Mouse (Mus musculus): ENCODE data around the gene Mum1. TPM values are rescaled to one million over a fixed set of nuclear protein-coding genes. Genes with fewer than 3 reads are reported as not detected.

The Mum1 gene
- total RNA-seq (2021) = 10 to 100 TPM; 43.5 to 45.3 TPM

GRCm38 (mm10) chr10:80226416-80227165 lies at the start of gene Mum1:
Gene Mum1 (plus strand): TSS chr10:80226434.
- peak; percentile 98 to 99 for DNase-seq (ENCODE audit: extremely low spot score in 1 of 2, low spot score in 2 of 2)
- intact Hi-C loops (cut with DNase I) = no loop called here

GRCm38 (mm10) chr10:80177441-80178279 lies 48.6 kb upstream of the Mum1 start:
- DNase-seq (ENCODE audit: extremely low spot score in 1 of 2, low spot score in 2 of 2) = peak in 1 of 2 experiments; percentile 33
- intact Hi-C loops (cut with DNase I) = no loop called here

DNA sequence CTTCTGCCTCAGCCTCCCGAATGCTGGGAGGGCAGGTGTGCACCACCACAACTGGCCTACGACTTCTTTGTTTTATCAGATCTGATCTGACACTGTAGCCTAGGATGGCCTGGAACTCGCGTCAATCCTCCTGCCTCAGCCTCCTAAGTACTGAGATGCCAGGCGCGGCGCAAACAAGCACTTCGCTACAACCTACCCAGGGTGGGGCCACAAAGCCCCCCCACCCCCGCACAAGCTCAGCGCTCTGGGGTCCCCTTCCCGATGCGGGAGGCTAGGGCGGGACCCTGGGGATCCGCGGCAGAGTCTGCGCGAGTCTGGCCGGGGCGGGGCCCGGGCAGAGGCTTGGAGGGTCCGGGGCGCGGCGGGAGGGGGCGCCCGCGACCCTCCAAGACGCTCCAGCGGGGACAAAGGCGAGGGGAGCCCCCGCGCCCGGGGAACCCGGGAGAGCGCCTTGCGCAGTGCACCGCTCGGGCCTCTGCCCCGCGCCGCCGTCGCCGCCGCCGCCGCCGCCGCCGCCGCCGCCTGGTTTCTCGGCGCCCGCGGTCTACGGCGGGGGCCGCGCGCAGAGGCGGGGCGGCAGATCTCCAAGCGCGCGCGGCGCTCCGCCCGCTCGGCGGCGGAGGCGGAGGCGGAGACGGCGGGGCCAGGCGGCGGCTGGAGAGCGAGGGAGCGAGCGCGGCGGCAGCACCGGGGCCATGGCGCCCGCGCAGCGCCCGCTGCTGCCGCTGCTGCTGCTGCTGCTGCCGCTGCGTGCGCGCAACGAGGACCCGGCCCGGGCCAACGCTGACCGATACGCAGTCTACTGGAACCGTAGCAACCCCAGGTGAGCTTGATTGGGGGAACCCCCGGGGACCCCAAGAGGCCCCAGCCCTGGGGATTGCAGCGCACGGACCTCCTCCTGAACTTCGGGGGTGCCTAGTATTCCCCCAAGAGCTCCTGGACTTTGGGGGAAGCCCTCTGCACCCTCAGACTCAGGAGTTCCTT lies 46.9 kb upstream of the Mum1 start, which contains the start of gene Efna2:
Efna2 (plus strand) TSS at position 415 of the 984 bp plus-strand sequence.
- intact Hi-C loops (cut with DNase I) = loop anchor here (1.0 kb wide), 1 partner anchor 66 kb away; no protein-coding TSS in a partner anchor
- peak in 1 of 2 experiments; percentile 65 for DNase-seq (ENCODE audit: extremely low spot score in 1 of 2, low spot score in 2 of 2)

DNA sequence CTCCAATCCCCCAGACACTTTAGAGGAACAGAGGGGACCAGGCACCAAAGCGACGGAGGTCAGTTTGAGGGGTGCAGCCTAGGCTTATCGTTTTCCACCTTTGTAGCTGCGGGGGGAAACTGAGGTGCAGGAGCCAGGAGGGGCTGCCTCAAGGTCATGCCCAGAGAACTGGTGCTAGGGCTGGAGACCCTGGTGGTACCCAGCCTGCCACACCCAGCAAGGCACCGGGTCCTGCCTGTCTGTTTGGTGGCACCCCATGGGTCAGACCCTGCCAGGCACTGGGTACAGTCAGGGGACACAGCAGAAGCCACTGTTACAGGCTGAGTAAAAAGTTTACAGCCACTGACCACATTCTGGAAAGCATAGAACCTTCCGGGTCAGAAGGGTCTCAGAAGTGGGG lies 45.9 kb upstream of the Mum1 start:
- no peak for DNase-seq (ENCODE audit: extremely low spot score in 1 of 2, low spot score in 2 of 2)
- intact Hi-C loops (cut with DNase I) = no loop called here

- intact Hi-C loops (cut with DNase I) = no loop called here
- DNase-seq (ENCODE audit: extremely low spot score in 1 of 2, low spot score in 2 of 2) = no peak
These were observed 45.4 kb upstream of the Mum1 start for GRCm38 (mm10) chr10:80180823-80181222.

GRCm38 (mm10) chr10:80182547-80182946 lies 43.7 kb upstream of the Mum1 start:
- no peak for DNase-seq (ENCODE audit: extremely low spot score in 1 of 2, low spot score in 2 of 2)
- intact Hi-C loops (cut with DNase I) = no loop called here

- intact Hi-C loops (cut with DNase I) = no loop called here
- no peak for DNase-seq (ENCODE audit: extremely low spot score in 1 of 2, low spot score in 2 of 2)
These were observed 39.6 kb upstream of the Mum1 start for GRCm38 (mm10) chr10:80186649-80187048.

GRCm38 (mm10) chr10:80187739-80188138 lies 38.5 kb upstream of the Mum1 start:
- DNase-seq (ENCODE audit: extremely low spot score in 1 of 2, low spot score in 2 of 2) = no peak
- intact Hi-C loops (cut with DNase I) = no loop called here

DNA sequence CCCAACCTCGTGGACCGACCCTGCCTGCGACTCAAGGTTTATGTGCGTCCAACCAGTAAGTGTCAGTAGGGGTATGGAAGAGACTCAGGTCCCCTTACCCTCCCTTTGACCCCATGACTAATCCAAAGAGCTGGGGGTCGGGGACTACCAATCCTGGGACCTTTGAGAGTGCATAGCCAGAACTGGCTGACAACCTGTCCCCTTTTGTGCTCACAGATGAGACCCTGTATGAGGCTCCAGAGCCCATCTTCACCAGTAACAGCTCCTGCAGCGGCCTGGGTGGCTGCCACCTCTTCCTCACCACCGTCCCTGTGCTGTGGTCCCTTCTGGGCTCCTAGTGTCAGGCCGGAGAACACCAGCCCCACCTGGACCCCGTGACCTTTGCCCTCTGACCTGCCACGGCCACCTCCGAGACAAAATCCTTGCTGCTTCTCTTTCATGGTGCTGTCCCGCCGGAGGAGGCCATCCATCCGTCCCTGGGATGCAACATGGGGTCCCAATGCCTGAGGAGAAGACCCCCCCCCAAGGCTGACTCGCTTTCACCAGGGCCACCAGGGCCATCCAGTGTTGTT lies 37.7 kb upstream of the Mum1 start:
- no peak for DNase-seq (ENCODE audit: extremely low spot score in 1 of 2, low spot score in 2 of 2)
- intact Hi-C loops (cut with DNase I) = no loop called here

GRCm38 (mm10) chr10:80189999-80190398 lies 36.2 kb upstream of the Mum1 start:
- no peak for DNase-seq (ENCODE audit: extremely low spot score in 1 of 2, low spot score in 2 of 2)
- intact Hi-C loops (cut with DNase I) = no loop called here

DNA sequence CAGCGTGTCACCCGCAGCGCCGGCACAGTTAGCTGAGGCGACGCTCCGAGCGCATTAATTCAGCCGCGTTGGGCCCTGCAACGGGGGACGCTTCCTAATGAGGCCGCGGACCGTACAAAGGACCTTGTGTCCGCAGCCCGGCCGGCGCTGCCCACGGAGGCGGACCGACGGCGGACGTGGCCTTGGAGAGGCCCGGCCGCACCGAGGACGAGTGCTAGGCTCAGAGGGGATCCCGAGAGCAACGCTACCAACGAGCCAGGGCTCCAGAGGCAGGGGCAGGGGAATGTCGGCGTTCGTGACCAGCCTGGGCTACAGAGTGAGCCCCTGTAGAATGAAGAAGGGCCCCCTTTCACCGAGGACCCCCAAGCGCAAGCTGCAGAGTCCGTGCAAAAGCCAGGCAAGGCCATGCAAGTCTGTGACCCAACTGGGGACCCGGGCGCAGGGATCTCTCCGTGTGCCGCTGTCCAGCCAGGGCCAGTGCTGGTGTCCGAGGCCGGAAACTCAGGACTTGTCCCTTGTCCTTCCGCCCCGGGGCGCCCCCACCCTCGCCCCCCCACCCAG lies 35.7 kb upstream of the Mum1 start:
- peak; percentile 60 to 75 for DNase-seq (ENCODE audit: extremely low spot score in 1 of 2, low spot score in 2 of 2)
- intact Hi-C loops (cut with DNase I) = no loop called here

GRCm38 (mm10) chr10:80193976-80194375 lies 32.3 kb upstream of the Mum1 start:
- intact Hi-C loops (cut with DNase I) = no loop called here
- no peak for DNase-seq (ENCODE audit: extremely low spot score in 1 of 2, low spot score in 2 of 2)

DNA sequence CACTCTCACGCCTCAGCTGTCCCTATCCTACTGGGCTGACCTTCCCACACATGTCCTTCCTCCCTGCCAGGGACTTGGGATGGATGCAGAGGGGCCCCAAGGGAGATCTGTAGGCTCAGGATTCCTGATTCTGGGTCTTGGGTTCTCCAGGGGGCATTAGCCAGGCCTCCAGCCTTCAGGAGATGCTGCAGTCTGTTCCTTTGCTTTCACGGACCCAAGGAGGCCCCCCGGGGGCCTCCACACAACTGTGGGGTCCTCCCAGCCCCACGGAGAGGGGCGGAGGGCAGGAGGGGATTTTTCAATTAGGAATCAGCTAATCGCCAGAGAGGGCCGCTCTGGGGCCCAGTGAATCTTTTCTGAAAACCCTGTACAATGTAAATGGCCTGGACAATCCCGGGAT lies 31.8 kb upstream of the Mum1 start:
- no peak for DNase-seq (ENCODE audit: extremely low spot score in 1 of 2, low spot score in 2 of 2)
- intact Hi-C loops (cut with DNase I) = no loop called here

- intact Hi-C loops (cut with DNase I) = no loop called here
These were observed 30.1 kb upstream of the Mum1 start for GRCm38 (mm10) chr10:80196167-80196566.

DNA sequence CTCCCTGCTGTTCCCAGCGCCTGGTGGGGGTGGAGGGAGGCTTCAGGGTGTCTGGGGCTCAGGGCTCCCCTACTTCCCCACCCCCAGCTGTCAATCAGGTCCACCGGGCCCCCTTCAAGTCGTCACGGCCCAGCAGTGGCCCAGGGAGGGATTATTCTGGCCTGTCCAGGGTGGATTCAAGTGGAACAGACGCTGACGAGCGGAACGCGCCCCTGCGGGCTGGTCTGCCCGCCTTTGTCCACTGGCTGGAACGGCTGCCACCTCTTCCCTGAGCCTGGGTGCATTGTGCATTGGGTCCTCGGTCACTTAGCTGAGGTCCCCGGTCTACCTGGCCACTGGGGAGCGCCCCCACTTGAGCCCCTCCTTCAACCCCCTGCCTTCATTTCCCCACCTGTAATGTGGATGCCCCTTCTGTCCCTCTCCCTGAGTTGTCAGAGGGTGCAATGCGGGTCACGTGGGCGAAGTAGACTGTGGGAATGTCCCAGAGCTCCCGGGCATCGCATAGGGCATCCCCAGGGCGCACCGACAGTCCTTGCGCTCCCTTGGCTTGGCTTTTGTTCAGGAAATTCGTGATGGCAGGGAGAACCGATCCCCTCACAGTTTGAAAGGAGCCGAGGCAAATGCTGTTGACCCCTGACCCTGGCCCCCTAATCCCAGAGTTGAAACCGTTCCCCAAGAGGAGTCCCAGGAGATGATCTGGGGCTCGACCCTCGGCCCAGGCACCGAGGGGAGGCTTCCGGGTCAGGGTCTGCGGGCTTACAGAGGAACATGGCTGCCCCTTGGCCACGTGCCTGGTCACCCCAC lies 29.3 kb upstream of the Mum1 start:
- intact Hi-C loops (cut with DNase I) = no loop called here
- DNase-seq (ENCODE audit: extremely low spot score in 1 of 2, low spot score in 2 of 2) = no peak

More at GRCm38 (mm10) chr10:80196167-80196566, 30.1 kb upstream of the Mum1 start:
- no peak for DNase-seq (ENCODE audit: extremely low spot score in 1 of 2, low spot score in 2 of 2)

GRCm38 (mm10) chr10:80199440-80200008 lies 26.7 kb upstream of the Mum1 start:
- DNase-seq (ENCODE audit: extremely low spot score in 1 of 2, low spot score in 2 of 2) = peak; percentile 63 to 86
- intact Hi-C loops (cut with DNase I) = no loop called here

DNA sequence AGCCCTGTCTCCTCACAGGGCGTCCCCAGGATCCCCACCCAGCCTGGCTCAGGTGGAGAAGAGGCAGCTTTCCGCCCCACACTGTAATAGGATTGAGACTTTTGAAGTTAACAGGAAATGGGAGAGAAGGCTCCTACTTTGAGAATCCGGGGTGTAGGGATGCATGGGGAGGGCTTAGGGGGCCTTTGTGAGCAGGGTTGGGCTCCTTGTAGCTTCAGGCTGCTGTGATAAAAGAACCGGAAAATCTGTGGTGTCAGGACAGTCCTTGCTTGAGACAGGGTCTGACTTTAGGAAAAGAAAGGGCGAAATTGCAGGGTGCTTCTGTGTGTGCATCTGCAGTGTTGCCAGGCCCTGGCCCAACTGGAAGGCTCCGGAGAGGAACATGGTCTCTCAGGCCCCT lies 25.7 kb upstream of the Mum1 start:
- DNase-seq (ENCODE audit: extremely low spot score in 1 of 2, low spot score in 2 of 2) = no peak
- intact Hi-C loops (cut with DNase I) = no loop called here

Measured in left cerebral cortex, postnatal 10 days (tissue).